Comparison of ENCODE assay signal across 8 mouse cellular contexts in genomic region chr2:148443249-148443958, GRCm38 (mm10). TPM values are rescaled to one million over a fixed set of nuclear protein-coding genes. Genes with fewer than 3 reads are reported as not detected.
DNase-seq lines count a peak whose midpoint lies in the region; ATAC-seq and TF ChIP-seq lines count a peak whose summit lies in the region.

Gene Cd93 (minus strand): TSS chr2:148443563.

- 0 out of 2 replicates have a peak within 1 kb of the TSS, but pooled peaks have one; percentile 31 for H3K27ac ChIP-seq in forebrain, embryonic 12.5 days
- no peak within 1 kb of the TSS for H3K27ac ChIP-seq in forebrain, embryonic 13.5 days
- H3K27ac ChIP-seq in embryonic facial prominence, embryonic 14.5 days (replicated peaks; ENCODE audit: low read depth, low read length): peak within 1 kb of the TSS; percentile 22
- peak within 1 kb of the TSS; percentile 47 for H3K27ac ChIP-seq in limb, embryonic 12.5 days
- peak within 1 kb of the TSS; percentile 39; the same call in 1 of the 2 replicates for H3K27ac ChIP-seq in midbrain, embryonic 12.5 days (replicated peaks)
- peak within 1 kb of the TSS; percentile 26; the same call in 1 of the 2 replicates for H3K27ac ChIP-seq in thymus, adult 2 months (ENCODE audit: control insufficient read depth, insufficient read depth, low read length)

- H3K36me3 ChIP-seq in forebrain, embryonic 12.5 days (replicated peaks): no peaks in the 10 kb centered on the region
- H3K36me3 ChIP-seq in forebrain, embryonic 13.5 days (ENCODE audit: poor library complexity, severe bottlenecking): no peaks in the 10 kb centered on the region
- H3K36me3 ChIP-seq in embryonic facial prominence, embryonic 14.5 days (ENCODE audit: control insufficient read depth, insufficient read depth, low read length): no peaks in the 10 kb centered on the region
- H3K36me3 ChIP-seq in limb, embryonic 12.5 days: no peaks in the 10 kb centered on the region
- H3K36me3 ChIP-seq in midbrain, embryonic 12.5 days: no peaks in the 10 kb centered on the region
- no peaks in the 10 kb centered on the region for H3K36me3 ChIP-seq in thymus, adult 2 months (ENCODE audit: control insufficient read depth, insufficient read depth, low read length)

- H3K9ac ChIP-seq in forebrain, embryonic 12.5 days: no peak within 1 kb of the TSS
- H3K9ac ChIP-seq in forebrain, embryonic 13.5 days: no peak within 1 kb of the TSS; the same call in 1 of the 2 replicates
- 0 out of 2 replicates have a peak within 1 kb of the TSS, but pooled peaks have one; percentile 36 for H3K9ac ChIP-seq in embryonic facial prominence, embryonic 14.5 days (ENCODE audit: low read depth, low read length)
- H3K9ac ChIP-seq in limb, embryonic 12.5 days (replicated peaks): no peak within 1 kb of the TSS
- H3K9ac ChIP-seq in midbrain, embryonic 12.5 days (replicated peaks): no peak within 1 kb of the TSS

- no peak within 1 kb of the TSS for H3K4me2 ChIP-seq in forebrain, embryonic 12.5 days
- no peak within 1 kb of the TSS for H3K4me2 ChIP-seq in forebrain, embryonic 13.5 days
- H3K4me2 ChIP-seq in embryonic facial prominence, embryonic 14.5 days (ENCODE audit: low read depth, low read length): no peak within 1 kb of the TSS
- H3K4me2 ChIP-seq in limb, embryonic 12.5 days: no peak within 1 kb of the TSS
- no peak within 1 kb of the TSS for H3K4me2 ChIP-seq in midbrain, embryonic 12.5 days (replicated peaks)

- WGBS in forebrain, embryonic 12.5 days: 63% methylated on average over 13 of the region's 13 CpGs
- WGBS in forebrain, embryonic 13.5 days: 67% methylated on average over 13 of the region's 13 CpGs
- 49% methylated on average over 13 of the region's 13 CpGs for WGBS in embryonic facial prominence, embryonic 14.5 days
- 57% methylated on average over 13 of the region's 13 CpGs for WGBS in limb, embryonic 12.5 days
- 65% methylated on average over 13 of the region's 13 CpGs for WGBS in midbrain, embryonic 12.5 days
- WGBS in thymus, adult 2 months: 13% methylated on average over 13 of the region's 13 CpGs

- intact Hi-C loops in heart, postnatal 36 days (cut with DNase I): loop anchor here (2.0 kb wide), 2 partner anchors 35 to 89 kb away; no protein-coding TSS in a partner anchor

- no peak within 1 kb of the TSS for H3K4me3 ChIP-seq in forebrain, embryonic 12.5 days (replicated peaks)
- H3K4me3 ChIP-seq in forebrain, embryonic 13.5 days: no peak within 1 kb of the TSS
- H3K4me3 ChIP-seq in embryonic facial prominence, embryonic 14.5 days (ENCODE audit: low read depth, low read length): peak within 1 kb of the TSS; percentile 10
- H3K4me3 ChIP-seq in limb, embryonic 12.5 days (replicated peaks): peak within 1 kb of the TSS; percentile 11; the same call in 1 of the 2 replicates
- no peak within 1 kb of the TSS for H3K4me3 ChIP-seq in midbrain, embryonic 12.5 days
- H3K4me3 ChIP-seq in thymus, adult 2 months (ENCODE audit: control insufficient read depth, insufficient read depth, low read length): peak within 1 kb of the TSS; percentile 33

- no peaks in the 10 kb centered on the region for H3K9me3 ChIP-seq in forebrain, embryonic 12.5 days
- H3K9me3 ChIP-seq in forebrain, embryonic 13.5 days (replicated peaks): no peaks in the 10 kb centered on the region
- no peaks in the 10 kb centered on the region for H3K9me3 ChIP-seq in embryonic facial prominence, embryonic 14.5 days (ENCODE audit: control insufficient read depth, low read length)
- no peaks in the 10 kb centered on the region for H3K9me3 ChIP-seq in limb, embryonic 12.5 days
- no peaks in the 10 kb centered on the region for H3K9me3 ChIP-seq in midbrain, embryonic 12.5 days

- no peaks in the 10 kb centered on the region for H3K4me1 ChIP-seq in forebrain, embryonic 12.5 days
- H3K4me1 ChIP-seq in forebrain, embryonic 13.5 days: no peaks in the 10 kb centered on the region
- H3K4me1 ChIP-seq in embryonic facial prominence, embryonic 14.5 days (ENCODE audit: control insufficient read depth, insufficient read depth, low read length): no peaks in the 10 kb centered on the region
- H3K4me1 ChIP-seq in limb, embryonic 12.5 days (replicated peaks): no peaks in the 10 kb centered on the region
- no peaks in the 10 kb centered on the region for H3K4me1 ChIP-seq in midbrain, embryonic 12.5 days
- H3K4me1 ChIP-seq in thymus, adult 2 months (replicated peaks; ENCODE audit: control insufficient read depth, insufficient read depth, low read length): peaks cover 24% of the 10 kb centered on the region

- peak; percentile 19 for DNase-seq in embryonic facial prominence, embryonic 14.5 days (ENCODE audit: low spot score)
- peak; percentile 63 to 66 for DNase-seq in heart, postnatal 36 days
- peak; percentile 37 for DNase-seq in thymus, adult 2 months
- no peak for DNase-seq in urinary bladder, postnatal 14 days (ENCODE audit: low spot score)

- no peaks in the 10 kb centered on the region for H3K27me3 ChIP-seq in forebrain, embryonic 12.5 days
- H3K27me3 ChIP-seq in forebrain, embryonic 13.5 days: no peaks in the 10 kb centered on the region
- no peaks in the 10 kb centered on the region for H3K27me3 ChIP-seq in embryonic facial prominence, embryonic 14.5 days (replicated peaks; ENCODE audit: control insufficient read depth, insufficient read depth, low read length)
- peaks cover 5% of the 10 kb centered on the region; the same call in 1 of the 2 replicates for H3K27me3 ChIP-seq in limb, embryonic 12.5 days
- no peaks in the 10 kb centered on the region for H3K27me3 ChIP-seq in midbrain, embryonic 12.5 days
- no peaks in the 10 kb centered on the region for H3K27me3 ChIP-seq in thymus, adult 2 months (ENCODE audit: control insufficient read depth, insufficient read depth, low read length)

- ATAC-seq in forebrain, embryonic 12.5 days (ENCODE audit: low FRiP score): no peak
- ATAC-seq in forebrain, embryonic 13.5 days: no peak
- no peak for ATAC-seq in embryonic facial prominence, embryonic 14.5 days (ENCODE audit: low read depth)
- no peak for ATAC-seq in limb, embryonic 12.5 days (ENCODE audit: insufficient number of reproducible peaks, insufficient read depth, low FRiP score, low TSS enrichment, low read depth)
- no peak for ATAC-seq in midbrain, embryonic 12.5 days (ENCODE audit: low FRiP score, low read depth)

- TF ChIP-seq CTCF in thymus, adult 2 months (IDR thresholded peaks at IDR 0.05; ENCODE audit: borderline replicate concordance, control insufficient read depth, extremely low read depth, insufficient read depth, low read length, poor library complexity): no peak

- no peak for TF ChIP-seq POLR2A in thymus, adult 2 months (IDR thresholded peaks at IDR 0.05; ENCODE audit: control insufficient read depth, extremely low read depth, insufficient read depth, low read length, poor library complexity)

RNA-seq across cellular contexts. Expression of gene Cd93, which starts in this region (rescaled TPM):
- polyA plus RNA-seq in forebrain, embryonic 12.5 days (2016; fragmentation: Nextera tagmentation; extraction: Ambion mirVana): 5.7 and 6.4 TPM in 2 replicates
- 5.0 and 5.9 TPM in 2 replicates for polyA plus RNA-seq in forebrain, embryonic 13.5 days (2015; fragmentation: Nextera tagmentation; extraction: Ambion mirVana)
- 14.0 and 14.6 TPM in 2 replicates for polyA plus RNA-seq in embryonic facial prominence, embryonic 14.5 days (2014; fragmentation: Nextera tagmentation; extraction: Ambion mirVana)
- 10 to 100 TPM; 65.4 to 68.0 TPM for total RNA-seq in heart, postnatal 36 days (2021)
- 5.6 and 6.2 TPM in 2 replicates for polyA plus RNA-seq in limb, embryonic 12.5 days (2016; fragmentation: Nextera tagmentation; extraction: Ambion mirVana)
- 6.3 and 6.5 TPM in 2 replicates for polyA plus RNA-seq in midbrain, embryonic 12.5 days (2016; fragmentation: Nextera tagmentation; extraction: Ambion mirVana)
- polyA plus RNA-seq in thymus, adult 2 months (2012; rRNA removed): 3.3 and 3.6 TPM in 2 replicates

Comparison
In these comparisons a context has a peak if more than half of its experiments do, and no peak if none do; other contexts are left out.
1. H3K4me3 ChIP-seq: peak in embryonic facial prominence, embryonic 14.5 days (single experiment), limb, embryonic 12.5 days (single experiment) and thymus, adult 2 months (single experiment); none in forebrain, embryonic 12.5 days (single experiment), forebrain, embryonic 13.5 days (single experiment) and midbrain, embryonic 12.5 days (single experiment).